Mouse (Mus musculus): ENCODE measurements around the gene Map3k4.

GRCm38 (mm10) chr17:12277297-12277696, 41.3 kb downstream of the Map3k4 start:
- TF ChIP-seq POLR2A (IDR thresholded peaks at IDR 0.05; ENCODE audit: borderline replicate concordance, control insufficient read depth, low read depth, low read length) (no peak), CTCF (IDR thresholded peaks at IDR 0.05; ENCODE audit: control insufficient read depth, insufficient read depth, low read length) (no peak)
